Mouse (Mus musculus) lung, postnatal 0 days (tissue): ENCODE data around the gene Arhgef28.

Experiments
- CTCF ChIP-seq: IDR thresholded peaks from 2 replicates; pipeline ENCODE4 v1.5.1; 2016; ENCODE audit warnings: antibody characterized with exemption, mild to moderate bottlenecking
- EP300 ChIP-seq: IDR thresholded peaks from 2 replicates; pipeline ENCODE4 v1.6.1; 2016; ENCODE audit warnings: antibody characterized with exemption, mild to moderate bottlenecking, control low read depth

DNA sequence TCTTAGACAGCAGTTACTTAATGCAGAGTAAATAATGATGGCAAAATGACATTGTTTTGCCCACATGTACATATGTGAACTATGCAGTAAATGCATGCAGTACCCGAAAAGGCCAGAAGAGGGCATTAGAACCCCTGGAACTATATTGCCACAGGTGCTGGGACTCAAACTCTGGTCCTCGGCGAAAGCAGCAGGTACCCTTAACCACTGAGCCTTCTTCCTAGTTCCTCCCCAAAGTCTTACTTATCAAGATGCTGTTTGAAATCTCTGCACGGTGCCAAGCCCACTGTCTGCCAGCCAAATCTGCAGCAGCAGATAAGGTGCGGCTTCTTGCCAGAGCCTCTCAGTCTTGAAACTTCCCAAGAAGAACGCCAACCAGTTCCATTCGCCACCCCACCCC, 181.1 kb downstream of the Arhgef28 start:
- TF ChIP-seq CTCF = peak; percentile 64
- TF ChIP-seq EP300 = no peak
